Comparison of ENCODE assay signal across 8 mouse cellular contexts in genomic region chr12:105032832-105033775, GRCm38 (mm10). TPM values are rescaled to one million over a fixed set of nuclear protein-coding genes. Genes with fewer than 3 reads are reported as not detected.
DNase-seq lines count a peak whose midpoint lies in the region; ATAC-seq and TF ChIP-seq lines count a peak whose summit lies in the region.

No protein-coding gene starts in this region.

- peak overlapping the region; percentile 88 for H3K4me3 ChIP-seq in hindbrain, embryonic 16.5 days (ENCODE audit: low read length)
- H3K4me3 ChIP-seq in liver, postnatal 0 days (ENCODE audit: low read depth, low read length): peak overlapping the region; percentile 86

- peak overlapping the region; percentile 69 for H3K4me2 ChIP-seq in hindbrain, embryonic 16.5 days (ENCODE audit: low read length)
- H3K4me2 ChIP-seq in liver, postnatal 0 days (ENCODE audit: low read depth, low read length): peak overlapping the region; percentile 80

- H3K36me3 ChIP-seq in hindbrain, embryonic 16.5 days (ENCODE audit: control insufficient read depth, insufficient read depth, low read length): peaks cover 4% of the 10 kb centered on the region; the same call in 1 of the 2 replicates
- H3K36me3 ChIP-seq in liver, postnatal 0 days (replicated peaks; ENCODE audit: insufficient read depth, low read length): peaks cover 42% of the 10 kb centered on the region

- H3K4me1 ChIP-seq in hindbrain, embryonic 16.5 days (ENCODE audit: control insufficient read depth, insufficient read depth, low read depth, low read length): peaks cover 35% of the 10 kb centered on the region
- H3K4me1 ChIP-seq in liver, postnatal 0 days (ENCODE audit: insufficient read depth): peaks cover 54% of the 10 kb centered on the region

- H3K27me3 ChIP-seq in hindbrain, embryonic 16.5 days (replicated peaks; ENCODE audit: control insufficient read depth, insufficient read depth, low read length): no peaks in the 10 kb centered on the region
- no peaks in the 10 kb centered on the region for H3K27me3 ChIP-seq in liver, postnatal 0 days (ENCODE audit: insufficient read depth, low read length)

- peak; percentile 68 for DNase-seq in cerebellum, adult 9-10 months
- DNase-seq in cerebellum, adult 8-10 months: no peak
- peak; percentile 51 to 67 for DNase-seq in thymus, postnatal 10 days (ENCODE audit: low spot score in 2 of 2)
- DNase-seq in thymus, postnatal 4 days: no peak
- peak; percentile 50 for DNase-seq in liver, postnatal 0 days
- no peak for DNase-seq in retina, embryonic 14.5 days (ENCODE audit: low spot score)
- no peak for DNase-seq in layer of hippocampus, adult 9-10 months (ENCODE audit: low spot score)

- no peaks in the 10 kb centered on the region for H3K9me3 ChIP-seq in hindbrain, embryonic 16.5 days (ENCODE audit: control insufficient read depth, low read length)
- H3K9me3 ChIP-seq in liver, postnatal 0 days (ENCODE audit: low read length): no peaks in the 10 kb centered on the region

- 3% methylated on average over 45 of the region's 45 CpGs for WGBS in hindbrain, embryonic 16.5 days
- WGBS in liver, postnatal 0 days (ENCODE audit: insufficient replicate concordance): 2% methylated on average over 45 of the region's 45 CpGs

- H3K27ac ChIP-seq in hindbrain, embryonic 16.5 days (ENCODE audit: low read depth, low read length): peak overlapping the region; percentile 83
- peak overlapping the region; percentile 94 for H3K27ac ChIP-seq in liver, postnatal 0 days (ENCODE audit: low read depth)

- peak; percentile 49 for ATAC-seq in hindbrain, embryonic 16.5 days
- ATAC-seq in liver, postnatal 0 days: peak; percentile 13

- TF ChIP-seq EP300 in liver, postnatal 0 days (IDR thresholded peaks at IDR 0.05; ENCODE audit: low read depth): no peak

- 0 out of 2 replicates have a peak, but pooled peaks have one; percentile 5 for TF ChIP-seq CTCF in liver, postnatal 0 days (IDR thresholded peaks at IDR 0.05; ENCODE audit: low read depth)

- H3K9ac ChIP-seq in hindbrain, embryonic 16.5 days (ENCODE audit: low read depth, low read length): peak overlapping the region; percentile 87
- peak overlapping the region; percentile 87 for H3K9ac ChIP-seq in liver, postnatal 0 days (replicated peaks)

RNA-seq across cellular contexts. Expression of gene Glrx5, which starts 0.6 kb away (rescaled TPM):
- 168 and 179 TPM in 2 replicates for polyA plus RNA-seq in hindbrain, embryonic 16.5 days (2015; fragmentation: Nextera tagmentation; extraction: Ambion mirVana)
- polyA plus RNA-seq in liver, postnatal 0 days (2015; fragmentation: Nextera tagmentation; extraction: Ambion mirVana): 349 and 355 TPM in 2 replicates

RNA-seq across cellular contexts. Expression of gene Syne3, which starts 23.5 kb away (rescaled TPM):
- 0.38 and 0.60 TPM in 2 replicates for polyA plus RNA-seq in hindbrain, embryonic 16.5 days (2015; fragmentation: Nextera tagmentation; extraction: Ambion mirVana)
- polyA plus RNA-seq in liver, postnatal 0 days (2015; fragmentation: Nextera tagmentation; extraction: Ambion mirVana): 1.3 and 2.3 TPM in 2 replicates

Comparison
In these comparisons a context has a peak if more than half of its experiments do, and no peak if none do; other contexts are left out.
1. DNase-seq: peak in cerebellum, adult 9-10 months (single experiment), thymus, postnatal 10 days (2 of 2) and liver, postnatal 0 days (single experiment); none in cerebellum, adult 8-10 months (single experiment), thymus, postnatal 4 days (single experiment), retina, embryonic 14.5 days (single experiment) and layer of hippocampus, adult 9-10 months (single experiment).